Mouse (Mus musculus): ENCODE results near the gene Wdr60. TPM values are rescaled to one million over a fixed set of nuclear protein-coding genes. Genes with fewer than 3 reads are reported as not detected.

The Wdr60 gene
- polyA plus RNA-seq (2012; rRNA removed), result 1.4 and 2.3 TPM in 2 replicates

GRCm38 (mm10) chr12:116262555-116263341 lies at the start of gene Wdr60:
Gene Wdr60, minus strand, starts transcription at chr12:116263022.

GRCm38 (mm10) chr12:116280653-116281364 lies 18.0 kb upstream of the Wdr60 start, which contains the start of gene Esyt2:
Gene Esyt2, plus strand, starts transcription at chr12:116281196.

GRCm38 (mm10) chr12:116275086-116275485 lies 12.3 kb upstream of the Wdr60 start, which contains the start of gene Gm11027:
Gene Gm11027, plus strand, starts transcription at chr12:116275386.

Other genes with a start within 250 kb of the Wdr60 start
- 0.41 and 1.4 TPM in 2 replicates for gene Zfp386, start 215.3 kb downstream of the Wdr60 start, polyA plus RNA-seq (2012; rRNA removed)
- gene Vipr2, start 185.3 kb downstream of the Wdr60 start, polyA plus RNA-seq (2012; rRNA removed), result 3.6 and 5.6 TPM in 2 replicates
- not detected in 2 replicates for gene Gm11027, start 12.4 kb upstream of the Wdr60 start, polyA plus RNA-seq (2012; rRNA removed)
- 5.7 and 5.8 TPM in 2 replicates for gene Esyt2, start 18.2 kb upstream of the Wdr60 start, polyA plus RNA-seq (2012; rRNA removed)
- gene Ncapg2, start 142.4 kb upstream of the Wdr60 start, polyA plus RNA-seq (2012; rRNA removed), result 0.37 and 0.38 TPM in 2 replicates
- 38.2 and 41.1 TPM in 2 replicates for gene Ptprn2, start 222.7 kb upstream of the Wdr60 start, polyA plus RNA-seq (2012; rRNA removed)